Mouse (Mus musculus): ENCODE results near the gene Stxbp1. TPM values are rescaled to one million over a fixed set of nuclear protein-coding genes. Genes with fewer than 3 reads are reported as not detected.

The Stxbp1 gene
- polyA plus RNA-seq, 1 experiment: 1.6 TPM

DNA sequence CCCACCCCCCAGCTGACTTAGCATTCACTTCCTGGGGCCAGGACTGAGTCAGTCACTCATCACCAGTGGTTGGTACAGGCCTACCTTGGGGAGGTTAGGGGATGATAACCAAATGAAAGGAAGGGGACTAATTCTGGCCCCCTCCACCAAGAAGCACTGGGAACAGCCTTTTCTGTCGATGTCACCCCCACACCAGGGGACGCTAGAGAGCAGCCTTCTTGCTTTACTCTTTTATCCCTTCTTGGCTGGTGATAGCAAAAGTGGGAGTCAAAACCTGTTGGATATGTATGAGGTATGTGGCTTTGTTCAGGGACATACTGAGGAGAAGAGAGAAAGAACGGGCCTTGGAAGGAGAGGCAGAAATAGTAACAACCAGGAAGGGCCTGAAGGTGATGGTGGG, 83.7 kb downstream of the Stxbp1 start:
- H3K9me3 ChIP-seq: no peaks in the 10 kb centered on the region
- TF ChIP-seq FLI1 (IDR thresholded peaks at IDR 0.05; ENCODE audit: low read length) (no peak), GATA1 (IDR thresholded peaks at IDR 0.05; ENCODE audit: borderline replicate concordance, low read length) (no peak)
- H3K4me1 ChIP-seq: peaks cover 33% of the 10 kb centered on the region
- no peak overlapping the region for H3K4me3 ChIP-seq (replicated peaks)
- H3K36me3 ChIP-seq (replicated peaks; ENCODE audit: low read length): peaks cover 47% of the 10 kb centered on the region
- H3K27me3 ChIP-seq (replicated peaks): peaks cover 14% of the 10 kb centered on the region

DNA sequence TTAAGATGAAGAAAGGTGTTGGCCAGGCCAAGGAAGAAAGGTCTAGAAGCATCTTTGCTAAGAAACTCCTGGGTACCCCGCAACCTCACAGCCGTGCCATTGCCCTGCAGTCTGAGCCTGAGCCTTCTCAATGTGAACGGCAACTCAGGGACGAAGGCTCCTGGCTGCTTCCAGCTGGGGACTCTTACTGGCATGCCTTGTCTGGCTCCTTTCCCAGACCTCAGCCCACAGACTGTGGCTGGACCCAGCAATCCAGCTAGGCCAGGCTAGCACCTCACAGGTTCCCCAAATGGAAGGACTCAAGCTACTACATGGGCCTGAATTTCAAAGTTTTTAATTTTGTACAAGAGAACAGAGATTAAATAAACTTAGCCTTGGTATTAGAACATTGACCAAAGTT, 85.2 kb downstream of the Stxbp1 start:
- TF ChIP-seq GATA1 (IDR thresholded peaks at IDR 0.05; ENCODE audit: borderline replicate concordance, low read length) (no peak), FLI1 (IDR thresholded peaks at IDR 0.05; ENCODE audit: low read length) (no peak)
- H3K4me1 ChIP-seq: peaks cover 26% of the 10 kb centered on the region
- H3K4me3 ChIP-seq (replicated peaks): no peak overlapping the region
- H3K9me3 ChIP-seq: no peaks in the 10 kb centered on the region
- peaks cover 47% of the 10 kb centered on the region for H3K36me3 ChIP-seq (replicated peaks; ENCODE audit: low read length)
- H3K27me3 ChIP-seq (replicated peaks): peaks cover 9% of the 10 kb centered on the region

DNA sequence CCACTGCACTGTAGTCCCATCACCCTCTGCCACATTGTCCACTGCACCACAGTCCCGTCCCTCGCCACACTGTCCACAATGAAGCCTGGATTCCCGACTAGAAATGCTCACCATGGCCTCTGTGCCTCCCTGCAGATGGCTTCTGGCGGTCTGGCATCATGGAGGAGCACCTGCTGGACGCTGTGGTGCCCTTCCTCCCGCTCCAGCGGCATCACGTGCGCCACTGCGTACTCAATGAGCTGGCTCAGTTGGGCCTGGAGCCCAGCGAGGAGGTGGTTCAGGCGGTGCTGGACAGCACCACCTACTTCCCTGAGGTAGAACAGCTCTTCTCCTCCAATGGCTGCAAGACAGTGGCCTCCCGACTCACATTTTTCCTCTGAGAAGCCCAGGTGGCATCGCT, 85.7 kb downstream of the Stxbp1 start:
- Histone ChIP-seq H3K4me1 (peaks cover 25% of the 10 kb centered on the region), H3K27me3 (replicated peaks) (peaks cover 9% of the 10 kb centered on the region), H3K9me3 (no peaks in the 10 kb centered on the region), H3K36me3 (replicated peaks; ENCODE audit: low read length) (peaks cover 47% of the 10 kb centered on the region), H3K4me3 (replicated peaks) (peak overlapping the region; percentile 28)
- no peak for TF ChIP-seq FLI1 (IDR thresholded peaks at IDR 0.05; ENCODE audit: low read length)
- no peak for TF ChIP-seq GATA1 (IDR thresholded peaks at IDR 0.05; ENCODE audit: borderline replicate concordance, low read length)

DNA sequence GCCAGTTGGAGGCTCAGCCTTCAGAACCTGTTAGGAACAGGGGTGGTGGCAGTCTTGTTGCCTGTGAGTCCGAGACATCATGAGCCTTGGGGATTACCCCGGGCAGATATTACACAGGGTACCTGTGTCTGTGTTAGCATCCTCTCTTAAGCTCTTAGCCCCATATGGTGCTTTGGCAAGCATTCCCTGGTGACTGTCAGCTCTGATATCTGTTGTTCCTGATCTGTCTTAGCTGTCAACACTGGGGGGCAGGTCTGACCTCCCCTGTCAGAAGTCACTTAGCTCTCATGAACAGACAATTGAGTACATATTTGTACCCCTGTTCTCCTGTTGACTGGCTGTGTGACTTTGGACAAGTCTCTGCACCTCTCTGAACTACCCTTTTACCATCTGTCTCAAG, 88.0 kb downstream of the Stxbp1 start:
- Histone ChIP-seq H3K4me3 (replicated peaks) (no peak overlapping the region), H3K36me3 (replicated peaks; ENCODE audit: low read length) (peaks cover 57% of the 10 kb centered on the region)
- TF ChIP-seq FLI1 (IDR thresholded peaks at IDR 0.05; ENCODE audit: low read length) (no peak), GATA1 (IDR thresholded peaks at IDR 0.05; ENCODE audit: borderline replicate concordance, low read length) (no peak)

DNA sequence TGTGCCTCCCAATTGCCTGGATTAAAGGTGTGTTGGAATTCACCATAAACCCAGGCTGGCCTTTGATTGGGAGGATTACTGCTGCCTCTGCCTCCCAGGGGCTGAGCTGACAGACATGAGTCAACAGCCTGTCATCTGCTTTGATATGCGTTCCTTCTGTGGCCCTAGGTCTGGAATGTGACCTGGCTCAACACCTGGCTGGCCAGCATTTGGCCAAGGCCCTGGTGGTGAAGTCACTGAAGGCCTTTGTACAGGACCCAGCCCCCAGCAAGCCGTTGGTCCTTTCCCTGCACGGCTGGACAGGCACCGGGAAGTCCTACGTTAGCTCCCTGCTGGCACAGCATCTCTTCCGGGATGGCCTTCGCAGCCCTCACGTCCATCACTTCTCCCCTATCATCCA, 88.5 kb downstream of the Stxbp1 start:
- H3K4me1 ChIP-seq: peaks cover 31% of the 10 kb centered on the region
- H3K27me3 ChIP-seq (replicated peaks): no peaks in the 10 kb centered on the region
- no peak overlapping the region for H3K4me3 ChIP-seq (replicated peaks)
- H3K36me3 ChIP-seq (replicated peaks; ENCODE audit: low read length): peaks cover 61% of the 10 kb centered on the region
- TF ChIP-seq GATA1 (IDR thresholded peaks at IDR 0.05; ENCODE audit: borderline replicate concordance, low read length): no peak
- no peak for TF ChIP-seq FLI1 (IDR thresholded peaks at IDR 0.05; ENCODE audit: low read length)
- H3K9me3 ChIP-seq: no peaks in the 10 kb centered on the region

More for the DNA sequence above, 88.0 kb downstream of the Stxbp1 start:
- Histone ChIP-seq H3K4me1 (peaks cover 32% of the 10 kb centered on the region), H3K27me3 (replicated peaks) (no peaks in the 10 kb centered on the region), H3K9me3 (no peaks in the 10 kb centered on the region)

DNA sequence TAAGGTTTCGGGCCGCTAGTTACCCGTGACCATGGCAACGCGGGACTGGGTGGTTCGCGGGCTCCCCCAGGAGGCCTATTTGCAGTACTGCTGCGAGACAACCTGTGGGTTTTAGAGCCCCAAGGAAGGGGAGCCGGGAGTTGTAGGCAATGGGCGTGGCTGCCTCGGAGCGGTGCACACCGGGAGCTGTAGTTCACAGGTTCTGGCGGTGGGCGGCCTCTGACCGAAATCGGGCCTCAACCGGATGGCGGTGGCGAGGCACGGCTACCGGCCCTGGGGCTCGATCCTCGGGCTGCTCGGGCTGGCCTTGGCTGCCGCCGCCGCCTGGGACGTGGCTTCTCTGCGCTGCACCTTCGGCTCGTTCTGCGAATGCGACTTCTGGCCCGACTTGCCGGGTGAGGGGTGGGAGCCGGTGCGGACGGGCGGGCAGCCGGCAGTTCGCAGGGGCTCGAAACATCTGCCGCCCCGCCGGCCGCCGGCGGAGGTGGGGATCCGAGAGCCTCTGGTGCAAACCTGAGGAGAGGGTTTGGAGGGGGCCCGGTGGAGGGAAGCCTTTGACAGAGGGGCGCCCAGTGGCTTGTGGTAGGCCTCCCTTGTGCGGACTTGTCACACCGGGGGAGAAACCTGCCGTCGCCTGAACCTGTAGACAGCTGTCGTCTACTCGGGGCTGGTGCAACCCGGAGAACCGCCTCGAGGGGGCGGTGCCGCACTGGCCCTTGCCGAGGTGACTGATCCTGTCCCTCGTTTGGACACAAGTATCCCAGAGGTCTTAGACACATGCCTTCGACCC, 89.8 kb downstream of the Stxbp1 start, which contains the start of gene Tor2a:
Tor2a (plus strand) TSS at position 179 of the 790 bp plus-strand sequence.
- Histone ChIP-seq H3K36me3 (replicated peaks; ENCODE audit: low read length) (peaks cover 62% of the 10 kb centered on the region), H3K27me3 (replicated peaks) (no peaks in the 10 kb centered on the region), H3K4me3 (replicated peaks) (peak within 1 kb of the TSS; percentile 97), H3K9me3 (no peaks in the 10 kb centered on the region), H3K4me1 (peaks cover 33% of the 10 kb centered on the region)
- TF ChIP-seq FLI1 (IDR thresholded peaks at IDR 0.05; ENCODE audit: low read length) (no peak), GATA1 (IDR thresholded peaks at IDR 0.05; ENCODE audit: borderline replicate concordance, low read length) (no peak)

DNA sequence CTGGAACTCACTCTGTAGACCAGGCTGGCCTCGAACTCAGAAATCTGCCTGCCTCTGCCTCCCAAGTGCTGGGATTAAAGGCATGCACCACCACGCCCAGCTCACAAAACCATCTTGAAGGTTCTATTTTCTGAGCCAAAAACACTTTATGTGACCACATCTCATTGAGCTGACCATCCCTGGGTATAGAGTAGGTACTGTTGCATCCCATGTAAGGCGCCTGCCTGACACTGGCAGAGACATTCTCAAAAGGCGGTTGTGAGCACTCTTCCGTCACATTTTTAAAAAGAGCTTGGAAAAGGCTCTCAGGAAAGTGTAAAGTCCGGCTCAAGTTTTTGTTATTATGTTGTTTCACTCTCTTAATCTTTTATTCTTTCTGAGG, 90.4 kb downstream of the Stxbp1 start:
- Histone ChIP-seq H3K27me3 (replicated peaks) (no peaks in the 10 kb centered on the region), H3K4me1 (peaks cover 33% of the 10 kb centered on the region), H3K4me3 (replicated peaks) (peak overlapping the region; percentile 97), H3K36me3 (replicated peaks; ENCODE audit: low read length) (peaks cover 62% of the 10 kb centered on the region), H3K9me3 (no peaks in the 10 kb centered on the region)
- TF ChIP-seq FLI1 (IDR thresholded peaks at IDR 0.05; ENCODE audit: low read length): no peak
- TF ChIP-seq GATA1 (IDR thresholded peaks at IDR 0.05; ENCODE audit: borderline replicate concordance, low read length): no peak

DNA sequence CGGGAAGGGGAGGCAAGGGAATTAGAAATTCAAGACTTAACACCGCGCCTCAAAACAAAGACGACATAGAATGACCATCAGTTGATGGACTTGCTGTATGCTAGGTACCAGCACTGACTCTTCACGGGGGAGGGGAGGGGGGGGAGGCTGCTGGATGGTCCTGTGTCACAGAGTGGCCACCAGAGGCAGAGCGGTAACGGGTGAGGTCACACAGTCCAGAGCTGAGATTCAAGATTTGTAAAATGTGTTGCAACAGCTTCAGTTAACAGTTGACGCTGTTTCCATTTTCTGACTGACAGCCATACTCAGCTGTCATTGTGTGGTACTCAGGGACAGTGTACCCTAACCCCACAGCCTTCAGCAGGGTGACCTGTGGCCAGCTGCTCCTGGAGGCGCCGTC, 94.9 kb downstream of the Stxbp1 start:
- no peak for TF ChIP-seq GATA1 (IDR thresholded peaks at IDR 0.05; ENCODE audit: borderline replicate concordance, low read length)
- TF ChIP-seq FLI1 (IDR thresholded peaks at IDR 0.05; ENCODE audit: low read length): no peak
- peaks cover 74% of the 10 kb centered on the region for H3K36me3 ChIP-seq (replicated peaks; ENCODE audit: low read length)
- no peaks in the 10 kb centered on the region for H3K9me3 ChIP-seq
- H3K4me1 ChIP-seq: peaks cover 24% of the 10 kb centered on the region
- H3K4me3 ChIP-seq (replicated peaks): no peak overlapping the region
- no peaks in the 10 kb centered on the region for H3K27me3 ChIP-seq (replicated peaks)

DNA sequence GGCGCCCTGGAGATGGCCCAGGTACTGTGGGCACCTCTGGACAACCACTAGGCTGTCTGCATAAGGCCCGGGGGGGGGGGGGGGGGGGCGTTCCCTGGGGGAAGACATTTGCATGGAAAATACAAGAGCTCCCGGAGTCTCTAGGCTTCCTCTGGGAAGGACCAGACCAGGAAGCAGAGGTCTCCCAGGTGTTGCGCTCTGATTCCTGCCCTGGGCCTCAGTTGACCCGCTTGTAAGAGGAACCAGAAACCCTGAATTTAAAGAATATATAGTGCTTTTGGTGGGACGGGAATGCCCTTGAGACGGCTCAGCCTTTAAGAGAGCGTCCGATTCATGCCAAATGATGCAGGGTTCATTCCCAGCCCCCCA, 95.4 kb downstream of the Stxbp1 start:
- Histone ChIP-seq H3K27me3 (replicated peaks) (no peaks in the 10 kb centered on the region), H3K36me3 (replicated peaks; ENCODE audit: low read length) (peaks cover 79% of the 10 kb centered on the region), H3K4me3 (replicated peaks) (no peak overlapping the region), H3K4me1 (peaks cover 22% of the 10 kb centered on the region), H3K9me3 (no peaks in the 10 kb centered on the region)
- TF ChIP-seq FLI1 (IDR thresholded peaks at IDR 0.05; ENCODE audit: low read length) (no peak), GATA1 (IDR thresholded peaks at IDR 0.05; ENCODE audit: borderline replicate concordance, low read length) (no peak)

DNA sequence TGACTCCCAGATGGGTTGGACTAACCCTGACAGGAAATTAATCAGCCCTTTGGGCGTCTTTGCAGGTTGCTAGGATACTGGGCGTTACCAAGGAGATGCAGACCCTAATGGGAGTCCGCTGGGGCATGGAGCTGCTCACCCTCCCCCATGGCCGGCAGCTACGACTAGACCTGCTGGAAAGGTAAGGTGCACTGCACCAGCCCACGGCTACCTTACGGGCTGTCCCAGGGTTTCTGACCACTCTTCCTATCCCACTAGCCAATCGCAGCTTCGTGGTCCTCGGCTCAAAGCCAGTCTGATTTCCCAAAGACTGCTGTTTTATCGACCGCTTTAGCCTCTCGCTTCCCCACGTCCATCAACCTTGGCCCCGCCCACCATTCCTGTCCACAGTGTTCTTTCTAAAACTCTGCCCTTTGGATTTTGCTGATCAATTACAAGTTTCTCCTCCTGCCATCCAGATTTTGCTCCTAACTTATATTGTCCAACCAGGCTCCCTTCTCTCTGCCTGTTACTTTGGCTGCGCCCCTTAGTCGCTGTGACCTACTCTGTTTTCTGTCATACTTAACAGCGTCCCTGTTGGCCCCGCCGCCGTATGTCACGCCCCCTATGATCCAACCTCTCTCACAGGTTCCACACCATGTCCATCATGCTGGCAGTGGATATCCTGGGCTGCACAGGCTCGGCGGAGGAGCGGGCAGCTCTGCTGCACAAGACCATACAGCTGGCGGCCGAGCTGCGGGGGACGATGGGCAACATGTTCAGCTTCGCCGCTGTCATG, 96.0 kb downstream of the Stxbp1 start:
- no peak for TF ChIP-seq FLI1 (IDR thresholded peaks at IDR 0.05; ENCODE audit: low read length)
- no peak for TF ChIP-seq GATA1 (IDR thresholded peaks at IDR 0.05; ENCODE audit: borderline replicate concordance, low read length)
- Histone ChIP-seq H3K27me3 (replicated peaks) (peaks cover 2% of the 10 kb centered on the region), H3K36me3 (replicated peaks; ENCODE audit: low read length) (peaks cover 85% of the 10 kb centered on the region), H3K4me3 (replicated peaks) (no peak overlapping the region), H3K4me1 (peaks cover 20% of the 10 kb centered on the region), H3K9me3 (no peaks in the 10 kb centered on the region)

Data from megakaryocyte, embryonic 14.5 days (primary cell).